Mouse (Mus musculus) frontal cortex, postnatal 36 days (tissue): ENCODE measurements around the gene Phpt1.

ENCODE experiments used
- DNase-seq, 2 experiments: peaks; one replicate each; pipeline ENCODE4 v3.0.0; 2022; ENCODE audit warnings: low spot score in 2 of 2

The Phpt1 gene

DNA sequence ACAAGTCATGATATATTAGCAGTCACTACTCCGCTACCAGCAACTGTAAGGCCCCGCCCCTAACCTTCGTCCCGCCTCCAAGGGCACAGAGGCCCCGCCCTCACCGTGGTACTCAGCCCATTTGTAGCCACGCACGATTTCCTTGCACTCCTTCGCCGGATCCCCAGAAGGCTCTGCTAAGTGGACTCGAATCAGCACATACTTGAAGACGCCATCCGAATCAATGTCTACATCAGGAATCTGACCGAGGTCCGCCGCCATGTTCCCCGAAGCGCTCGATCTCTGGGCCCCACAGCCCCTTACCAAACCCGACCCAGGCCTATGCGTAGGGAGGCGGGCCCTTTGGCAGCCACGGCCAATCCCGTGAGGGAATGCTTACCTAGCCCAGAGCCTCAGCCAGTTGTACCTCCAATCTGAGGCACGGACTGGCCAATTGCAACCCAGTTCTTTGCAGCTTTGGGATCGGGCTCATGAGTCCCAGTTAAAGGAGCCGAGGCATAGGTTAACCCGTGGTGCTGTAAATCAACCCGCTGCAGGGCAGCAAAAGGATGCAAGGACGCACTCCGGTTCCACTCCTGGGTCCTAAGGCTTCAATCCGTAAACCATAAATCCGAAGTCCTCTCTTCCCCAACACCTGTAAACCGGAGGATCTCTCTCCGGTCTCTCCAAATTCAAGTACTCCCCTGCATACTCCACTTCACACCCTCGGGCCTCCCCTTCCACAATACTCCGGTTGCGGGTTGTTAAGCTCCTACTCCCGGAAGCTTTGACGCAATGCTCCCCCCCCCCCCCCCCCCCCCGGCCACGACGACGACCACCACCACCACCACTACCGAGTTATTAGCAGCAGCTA is at the start of gene Phpt1, which contains the start of gene Mamdc4:
Gene Phpt1, minus strand, starts transcription at position 646 of the 853 bp plus-strand sequence.
Gene Mamdc4, minus strand, starts transcription at position 267 of the 853 bp plus-strand sequence.
- DNase-seq, result peak; percentile 98

DNA sequence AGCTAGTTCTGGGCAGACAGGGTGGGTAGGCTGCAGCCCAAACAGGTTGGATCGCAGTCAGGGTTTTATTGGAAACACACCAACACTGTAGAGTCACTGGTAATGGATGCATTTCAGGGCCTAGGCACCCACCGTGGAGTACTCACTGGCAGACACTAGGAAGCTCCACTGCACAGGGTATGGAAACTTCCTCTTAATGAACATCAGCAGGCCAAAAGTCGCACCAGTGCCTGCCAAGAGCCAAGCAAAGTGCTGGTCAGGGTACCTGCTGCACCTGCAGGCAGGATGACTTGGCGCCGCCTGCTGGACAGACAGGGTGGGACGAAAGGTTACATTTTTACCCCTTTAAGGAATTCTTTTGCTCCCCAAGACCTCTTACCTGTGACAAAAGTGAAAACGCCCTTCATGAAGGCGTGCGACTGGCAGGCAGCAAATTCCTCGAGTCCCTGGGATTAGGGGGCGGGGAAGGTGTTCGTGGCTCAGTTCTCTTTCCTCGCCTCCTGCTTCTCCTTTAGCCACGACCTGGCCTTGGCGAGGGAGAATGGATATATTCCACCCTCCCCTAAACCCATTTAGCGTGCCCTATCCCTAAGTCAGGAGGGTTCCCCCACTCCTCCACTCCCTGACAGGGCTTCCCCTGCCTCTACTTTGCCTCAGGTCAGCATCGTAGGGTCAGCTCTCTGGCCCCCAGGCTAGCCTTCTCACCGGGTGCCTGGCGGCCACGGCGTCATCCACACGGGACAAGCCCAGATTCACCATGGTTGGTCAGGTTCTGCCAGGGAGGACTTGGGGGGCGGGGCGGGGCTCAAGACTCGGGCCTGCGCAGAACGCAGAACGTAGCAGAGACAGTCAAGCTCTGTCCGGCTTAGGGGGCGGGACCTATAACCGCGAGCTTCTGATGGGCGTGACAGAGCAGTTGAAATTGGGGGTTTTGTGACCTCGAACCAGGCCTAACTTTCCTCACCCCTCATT is 46.5 kb upstream of the Phpt1 start, which contains the start of gene Tmem141:
Gene Tmem141, minus strand, starts transcription at position 777 of the 972 bp plus-strand sequence.
- peak; percentile 84 to 88 for DNase-seq

DNA sequence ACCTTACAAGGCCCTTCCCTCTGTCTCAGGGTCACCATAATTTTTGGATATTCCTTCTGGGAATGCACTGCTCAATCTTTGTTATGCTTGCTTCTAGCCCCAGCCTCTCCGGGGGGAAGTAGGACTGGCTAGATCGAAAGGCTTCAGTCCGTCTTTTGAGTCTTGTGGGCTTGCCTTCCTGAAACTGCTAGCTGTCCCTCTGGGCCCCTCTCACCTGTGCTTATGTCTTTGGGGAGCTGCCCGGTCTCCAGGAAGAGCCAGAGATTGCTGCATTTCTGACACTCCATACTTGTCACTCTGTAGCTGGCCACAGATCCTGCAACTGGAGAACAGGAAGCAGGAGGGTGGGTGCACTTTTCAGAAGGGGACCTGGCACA is 45.8 kb upstream of the Phpt1 start:
- DNase-seq, result no peak

DNA sequence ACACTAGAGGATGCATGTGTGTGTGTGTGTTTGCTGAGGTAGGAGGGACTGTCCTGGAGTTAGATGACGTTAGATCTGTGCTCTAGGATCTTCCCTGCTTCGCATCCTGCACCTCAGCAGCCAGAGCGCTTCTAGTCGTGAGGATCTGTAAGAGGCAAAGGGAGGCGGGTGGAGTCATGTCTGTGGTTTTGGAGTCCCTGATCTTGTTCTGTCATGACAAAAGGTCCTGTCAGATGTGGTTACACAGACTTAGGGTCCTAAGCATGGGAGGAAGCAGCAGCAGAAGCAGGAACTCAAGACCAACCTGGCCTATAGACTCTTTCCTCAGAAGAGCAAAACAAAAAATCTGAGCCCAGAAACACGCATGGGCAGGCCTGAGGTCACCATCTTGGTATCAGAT is 45.4 kb upstream of the Phpt1 start:
- DNase-seq, result no peak

DNA sequence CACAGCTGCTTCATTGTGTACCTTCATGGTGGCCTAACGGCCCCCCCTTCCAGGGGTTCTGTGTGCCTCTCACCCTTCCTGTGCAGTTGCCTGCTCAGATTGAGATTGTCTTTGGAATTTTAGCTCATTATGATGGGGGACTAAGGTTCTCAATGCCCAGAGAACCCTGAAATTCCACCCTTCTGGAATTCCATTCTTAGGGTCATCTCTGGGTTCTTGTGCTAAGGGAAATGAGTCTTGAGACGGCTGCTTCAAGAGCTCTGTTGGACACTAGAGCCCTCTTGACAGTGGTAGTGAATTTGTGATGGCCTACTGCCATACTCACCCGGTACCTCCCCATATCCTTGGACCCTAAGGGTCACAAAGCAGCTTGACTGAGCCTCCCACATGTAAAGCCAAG is 42.6 kb upstream of the Phpt1 start, which contains the start of gene Ccdc183:
Gene Ccdc183, minus strand, starts transcription at position 101 of the 400 bp plus-strand sequence.
- no peak for DNase-seq

DNA sequence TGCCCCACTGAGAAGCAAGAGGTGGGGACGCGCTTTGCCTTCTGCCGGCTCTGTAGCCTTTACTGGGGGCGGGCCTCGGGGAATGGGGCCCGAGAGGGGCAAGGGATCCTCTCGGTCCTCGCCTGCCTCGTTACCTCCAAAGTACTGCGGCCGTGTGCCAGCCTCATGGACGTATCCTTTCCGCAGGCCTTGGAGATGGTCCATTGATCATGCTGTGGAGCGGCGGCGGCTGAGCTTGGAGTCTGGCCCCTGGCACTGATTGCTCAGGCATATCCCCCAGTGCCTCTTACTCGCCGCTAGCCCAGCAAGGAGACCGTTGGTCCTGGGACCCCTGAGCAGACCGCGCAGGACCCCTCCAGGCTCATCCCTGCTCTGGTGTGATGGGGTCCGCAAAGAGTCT is 41.4 kb upstream of the Phpt1 start:
- no peak for DNase-seq

DNA sequence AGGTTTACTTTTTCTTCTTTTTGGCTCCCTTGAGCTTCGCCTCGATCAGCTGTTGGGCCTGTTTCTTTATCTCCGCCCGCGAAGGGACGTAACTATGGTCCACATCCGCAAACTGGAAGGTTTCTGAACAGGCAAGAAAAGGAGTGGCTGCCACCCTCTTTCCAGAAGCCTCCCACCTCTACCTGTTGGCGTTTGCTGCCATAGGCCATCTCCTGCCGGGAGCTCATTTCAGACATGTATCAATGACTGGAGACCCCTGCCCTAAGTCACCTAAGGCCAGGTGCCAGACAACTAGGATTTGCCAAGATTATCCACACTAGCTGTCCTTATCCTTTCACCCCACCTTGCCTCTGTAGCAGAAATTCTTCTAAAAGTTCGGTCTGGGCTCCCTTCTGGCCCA is 33.6 kb upstream of the Phpt1 start:
- no peak for DNase-seq

DNA sequence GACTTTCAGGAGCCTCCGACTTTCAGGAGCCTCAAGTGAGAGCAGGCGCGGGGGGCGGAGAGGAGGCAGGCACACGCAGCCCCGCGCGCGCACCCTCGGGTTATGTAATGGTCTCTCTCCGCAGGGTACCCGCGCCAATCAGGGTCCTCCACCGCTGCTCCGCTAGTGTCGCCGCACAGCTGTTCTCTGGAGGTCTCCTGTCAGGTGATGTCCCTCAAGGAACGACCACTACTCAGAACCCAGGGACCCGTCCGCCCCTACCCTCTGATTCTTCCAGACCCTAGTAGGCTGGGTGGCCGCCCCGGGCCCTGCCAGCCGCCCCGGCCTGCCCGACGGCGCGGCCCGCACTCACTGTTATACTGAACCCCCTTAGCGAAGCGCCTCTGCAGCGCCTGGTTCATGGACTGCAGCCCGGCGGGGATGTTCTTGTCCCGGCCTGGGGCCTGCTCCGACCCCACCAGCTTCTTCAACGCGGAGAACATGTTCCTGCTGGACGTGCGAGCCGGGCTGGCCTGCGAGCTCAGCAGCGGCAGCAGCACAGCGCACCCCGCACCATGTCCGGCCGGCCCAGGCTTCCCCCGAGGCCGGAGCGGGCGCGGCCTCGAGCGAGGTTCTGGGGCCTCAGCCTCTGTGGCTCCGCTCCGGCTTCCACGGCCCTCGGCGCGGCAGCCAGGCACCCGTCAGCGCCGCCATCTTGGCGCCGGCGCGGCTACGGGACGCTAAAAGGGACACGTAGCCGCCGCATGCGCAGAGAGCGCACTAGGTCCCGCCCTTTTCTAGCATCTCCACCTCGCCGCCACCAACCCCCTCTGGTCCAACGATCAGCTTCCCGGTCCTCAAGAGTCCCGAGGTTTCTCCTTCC is 33.0 kb upstream of the Phpt1 start, which contains the start of gene Rabl6:
Gene Rabl6, minus strand, starts transcription at position 761 of the 862 bp plus-strand sequence.
- peak; percentile 91 to 92 for DNase-seq

DNA sequence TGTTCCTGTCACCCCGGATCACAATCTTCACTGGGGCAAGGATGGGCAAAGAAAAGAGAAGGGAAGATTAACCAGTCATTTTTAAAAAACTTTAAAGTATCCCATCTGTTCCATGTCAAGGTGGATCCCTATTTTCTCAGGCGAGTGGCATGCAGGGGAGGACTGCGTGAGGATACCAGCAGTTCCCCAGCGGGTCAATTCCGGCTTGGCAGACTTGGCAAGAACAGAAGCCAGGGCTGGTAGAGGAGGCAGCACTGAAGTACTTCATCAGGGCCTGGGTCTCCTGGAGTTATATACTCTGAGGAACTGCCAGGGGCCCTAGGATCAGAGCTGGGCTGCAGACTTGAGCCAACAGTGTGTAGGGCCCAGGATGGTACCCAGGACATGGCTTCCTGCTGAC is 27.5 kb upstream of the Phpt1 start:
- no peak for DNase-seq

DNA sequence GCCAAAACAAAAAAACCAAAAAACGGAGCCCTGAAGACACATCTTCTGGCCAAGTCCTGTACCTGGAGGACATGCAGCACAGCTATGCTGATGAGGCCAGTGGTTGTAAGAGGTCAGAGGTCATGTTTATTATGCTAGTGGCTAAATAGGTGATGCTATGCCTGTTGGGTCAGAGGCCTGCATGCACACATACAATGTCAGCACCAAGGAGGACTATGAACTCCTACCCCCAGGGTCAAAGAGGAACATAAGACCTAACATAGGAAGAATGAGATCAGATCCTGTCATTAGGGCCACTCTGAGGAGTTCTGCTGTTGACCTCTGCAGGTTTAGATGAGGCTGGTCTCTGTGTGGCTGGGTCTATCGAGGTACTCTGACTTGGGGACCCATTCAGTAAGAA is 25.0 kb upstream of the Phpt1 start:
- DNase-seq, result no peak

DNA sequence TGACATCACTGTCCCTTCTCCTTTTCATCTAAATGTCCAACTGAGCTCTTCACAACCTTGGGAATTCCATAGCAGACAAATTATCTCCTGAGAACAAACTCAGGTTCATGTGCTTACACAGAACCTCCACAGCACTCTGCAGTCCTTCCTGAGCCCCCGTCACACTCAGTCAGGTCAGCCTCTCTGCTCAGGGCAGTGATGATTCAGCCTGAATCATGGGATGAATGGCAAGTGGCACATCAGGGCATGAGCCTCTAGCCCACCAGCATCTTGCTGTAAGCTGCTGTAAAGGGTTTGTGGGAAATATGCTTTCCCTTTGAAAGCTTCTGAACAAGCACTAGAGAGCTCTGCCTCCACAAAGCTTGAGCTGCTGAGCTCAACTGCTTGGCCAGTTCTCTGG is 23.7 kb upstream of the Phpt1 start:
- no peak for DNase-seq

DNA sequence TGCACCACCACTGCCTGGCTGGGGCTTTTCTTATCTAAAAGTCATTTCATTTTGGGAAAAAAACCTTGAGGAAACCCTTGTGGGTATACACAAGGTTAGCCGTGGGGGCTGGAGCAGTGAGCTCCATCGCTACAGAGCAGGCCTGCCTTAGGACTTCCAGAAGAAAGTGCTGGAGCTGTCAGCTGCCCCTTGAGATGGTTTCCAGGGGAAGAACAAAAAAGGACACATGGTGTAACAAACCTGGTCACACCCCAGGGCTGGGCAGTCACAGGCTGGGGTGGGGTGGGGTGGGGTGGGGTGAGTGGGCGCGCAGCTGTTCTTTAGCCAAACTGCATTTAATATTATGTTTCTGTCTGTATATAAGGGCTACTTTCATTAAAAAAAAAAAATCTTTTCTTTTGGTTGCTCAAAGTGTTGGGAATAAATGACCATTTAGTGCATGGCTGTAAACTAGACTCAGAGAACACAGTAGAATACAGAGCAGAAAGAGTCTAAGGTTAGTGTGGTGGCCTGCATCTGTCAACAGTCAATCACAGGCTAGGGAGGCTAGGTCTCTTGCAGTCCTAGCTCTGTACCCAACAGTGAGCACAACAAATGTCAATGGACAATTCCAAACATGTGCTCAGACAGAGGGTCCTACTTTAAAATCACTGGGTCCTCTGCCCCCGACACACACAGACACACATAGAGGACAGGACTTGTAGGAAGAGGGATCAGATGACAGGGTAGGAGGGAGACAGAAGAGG is 21.9 kb upstream of the Phpt1 start:
- DNase-seq, result no peak

DNA sequence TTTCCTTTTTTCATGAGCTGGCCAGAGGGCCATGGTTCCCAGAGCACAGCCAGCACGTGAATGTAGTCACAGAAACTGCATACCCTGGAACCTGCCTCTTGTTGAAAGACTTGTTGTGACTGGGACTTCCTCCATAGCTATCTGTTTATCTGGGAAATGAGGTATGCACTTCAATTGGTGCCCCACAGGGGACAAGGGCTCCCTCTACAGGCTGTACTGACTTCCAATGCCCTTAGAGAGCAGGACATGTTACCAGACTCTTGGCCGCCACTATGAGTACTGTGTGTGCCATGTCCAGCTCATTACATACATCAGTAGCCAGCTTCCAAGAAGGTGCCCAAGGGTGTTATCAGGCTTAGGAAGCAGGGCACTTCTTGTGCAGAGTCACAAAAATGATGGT is 16.8 kb upstream of the Phpt1 start:
- peak; percentile 39 to 52 for DNase-seq

DNA sequence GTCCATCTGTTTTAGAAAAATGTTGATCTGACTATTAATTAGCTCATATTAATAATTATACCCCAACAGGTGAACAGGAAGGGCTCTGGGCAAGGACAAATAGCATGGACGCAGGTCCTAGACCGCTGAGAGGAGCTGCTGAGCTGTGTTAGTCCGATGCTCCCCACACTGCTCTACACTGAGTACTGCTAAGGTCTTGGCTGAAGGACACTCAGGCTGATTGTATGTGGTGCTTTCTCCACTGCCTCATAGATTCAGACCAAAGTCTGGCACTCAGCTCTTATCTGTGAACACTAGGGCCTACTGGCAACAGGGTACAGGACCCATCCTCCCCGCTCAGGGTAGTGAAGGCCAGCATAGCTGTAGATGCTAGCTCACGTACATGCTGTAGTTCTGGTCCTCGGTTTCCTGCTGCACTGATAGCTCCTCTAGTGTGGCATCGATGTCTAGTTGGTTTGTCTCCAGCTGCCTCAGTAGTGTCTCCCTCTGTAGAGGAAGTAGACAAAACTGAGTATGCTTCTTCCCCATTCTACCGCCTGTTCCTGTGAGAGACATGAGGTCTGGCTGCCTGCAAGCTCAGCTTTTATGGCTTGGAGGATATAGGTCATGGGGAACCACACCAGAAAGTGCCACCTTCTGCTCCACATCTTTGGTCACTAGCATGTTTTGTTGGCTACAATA is 13.3 kb upstream of the Phpt1 start:
- DNase-seq, result no peak

DNA sequence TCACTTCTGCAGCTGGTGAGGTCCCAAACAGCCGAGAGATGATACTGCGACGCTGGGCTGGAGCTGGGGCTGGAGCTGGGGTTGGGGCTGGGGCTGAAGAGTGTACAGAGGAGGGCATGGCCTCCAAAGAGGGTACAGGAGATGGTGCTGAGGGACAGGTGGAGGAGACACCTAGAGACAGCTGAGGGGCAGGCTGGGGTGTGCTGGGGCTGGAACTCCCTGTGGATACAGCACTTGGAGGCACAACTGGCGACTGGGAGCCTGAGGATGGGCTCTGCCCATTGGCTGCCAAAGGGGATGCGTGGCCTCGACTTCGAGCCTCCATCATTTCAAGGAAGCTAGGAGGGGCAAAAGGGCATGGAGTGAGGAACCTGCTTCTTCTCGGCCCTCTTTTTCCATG is 12.3 kb upstream of the Phpt1 start:
- DNase-seq, result no peak

DNA sequence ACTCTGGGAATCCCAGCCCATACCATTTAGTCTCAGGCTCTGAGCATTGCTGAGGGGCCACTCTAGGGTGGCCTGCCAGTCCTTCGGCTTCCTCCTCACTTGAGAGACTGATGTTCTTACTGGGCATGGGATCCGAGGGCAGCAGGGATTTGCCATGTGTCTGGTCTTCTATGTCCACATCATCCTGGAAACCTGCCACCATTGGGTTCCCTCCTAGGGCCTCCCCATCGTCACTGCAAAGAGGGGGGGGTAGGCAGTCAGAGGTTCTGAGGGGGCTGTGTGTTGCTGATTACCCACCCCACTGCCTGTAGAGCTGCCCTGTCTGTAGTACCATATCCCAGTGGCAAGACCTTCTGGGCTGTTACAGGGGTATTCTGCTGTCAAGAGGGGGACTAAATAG is 10.6 kb upstream of the Phpt1 start:
- no peak for DNase-seq

DNA sequence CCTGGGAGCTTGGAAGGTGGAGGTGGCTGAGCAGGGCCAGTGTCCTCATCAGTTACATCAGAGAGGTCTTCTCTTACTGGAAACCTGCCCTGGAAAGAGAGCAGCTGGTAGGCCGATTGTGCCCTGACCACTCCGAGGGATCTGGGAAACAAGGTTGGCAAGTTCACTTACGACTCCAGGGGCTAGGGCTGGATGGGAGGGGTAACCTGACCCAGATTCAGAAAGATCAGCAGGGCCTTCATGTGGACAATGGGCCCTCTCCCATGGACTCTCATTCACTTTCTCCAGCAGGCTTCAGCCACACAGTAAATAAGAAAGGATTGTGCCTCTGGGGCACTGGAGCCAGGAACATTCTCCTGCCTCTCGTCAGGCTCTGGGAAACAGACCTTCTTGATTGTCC is 9.8 kb upstream of the Phpt1 start:
- no peak for DNase-seq

DNA sequence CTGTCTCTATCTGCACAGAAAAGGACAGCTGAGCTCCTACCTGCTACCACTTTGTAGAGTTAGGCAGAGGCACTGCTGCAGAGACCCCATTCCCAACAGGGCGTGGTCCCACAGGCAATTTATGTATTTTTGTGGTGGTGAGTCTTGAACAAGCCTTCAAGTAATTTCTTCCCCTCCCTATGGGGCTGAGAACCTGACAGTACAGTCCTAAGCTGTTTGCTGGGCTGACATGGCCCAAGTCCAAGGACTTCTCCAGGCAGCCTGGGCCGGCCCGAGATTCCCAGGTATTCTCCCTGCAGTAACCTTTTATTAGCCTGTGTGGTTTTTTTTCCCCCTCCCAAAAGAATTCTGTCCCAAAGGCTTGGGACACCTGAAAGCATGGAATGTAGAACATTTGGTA is 9.1 kb upstream of the Phpt1 start:
- DNase-seq, result no peak

DNA sequence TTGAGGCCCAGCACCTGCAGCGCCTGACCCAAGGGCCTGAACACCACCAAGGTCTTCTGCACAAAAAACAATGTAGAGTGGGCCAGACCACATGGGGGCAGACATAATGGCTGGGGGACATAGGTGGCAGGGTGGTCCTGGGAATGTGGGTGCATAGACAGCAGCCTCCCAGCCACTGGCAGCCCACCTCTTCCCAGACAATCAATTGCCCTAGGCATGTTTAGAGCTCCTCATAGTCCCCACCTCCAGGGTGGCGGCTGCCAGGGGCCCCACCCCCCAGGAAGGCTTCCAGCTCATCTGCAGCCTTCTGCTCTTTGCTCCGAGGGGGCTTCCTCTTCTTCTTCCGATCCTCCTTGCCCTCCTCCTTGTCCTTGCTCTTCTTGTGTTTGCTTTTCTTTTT is 8.5 kb upstream of the Phpt1 start:
- DNase-seq, result no peak

DNA sequence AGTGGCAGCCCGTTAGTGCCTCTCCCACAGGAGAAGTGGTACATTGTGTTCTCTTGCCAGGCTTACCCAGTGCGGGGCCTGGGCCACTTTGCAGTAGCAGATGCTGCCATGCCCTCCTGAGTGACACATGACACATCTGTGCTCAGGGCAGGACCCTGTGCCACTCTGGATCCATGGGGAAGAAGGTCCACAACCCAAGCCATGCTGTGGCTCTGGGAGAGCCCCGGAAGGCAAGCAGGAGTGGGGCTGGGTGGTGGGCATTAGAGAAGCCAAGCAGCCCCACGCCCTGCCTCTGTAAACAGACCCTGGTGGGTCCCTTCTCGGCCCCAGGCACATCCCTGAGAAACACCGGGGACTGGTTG is 8.1 kb upstream of the Phpt1 start:
- no peak for DNase-seq
